Mouse (Mus musculus) C2C12 (cell line): ENCODE measurements around the gene Pigt. TPM values are rescaled to one million over a fixed set of nuclear protein-coding genes. Genes with fewer than 3 reads are reported as not detected.
A peak's percentile ranks its signal among the peaks of the same experiment; 100 is the strongest.

Experiments used
- H3K27me3 ChIP-seq: one replicate; pipeline ENCODE4 v1.6.1; 2011; ENCODE audit not compliant: control insufficient read depth, insufficient read depth, insufficient read length
- H3K36me3 ChIP-seq: one replicate; pipeline ENCODE4 v1.6.1; 2011; ENCODE audit not compliant: control insufficient read depth, insufficient read depth
- H3K4me3 ChIP-seq: one replicate; pipeline ENCODE4 v1.5.1; 2011; ENCODE audit warnings: mild to moderate bottlenecking, control low read depth; ENCODE audit not compliant: poor library complexity, insufficient read depth, severe bottlenecking
- H3K79me2 ChIP-seq: one replicate; pipeline ENCODE4 v1.6.1; 2011; ENCODE audit not compliant: control insufficient read depth, insufficient read depth
- H3K79me3 ChIP-seq: one replicate; pipeline ENCODE4 v1.6.1; 2011; ENCODE audit warnings: low read depth, control low read depth
- H3ac ChIP-seq: one replicate; pipeline ENCODE3; 2011; ENCODE audit warnings: low read depth; ENCODE audit not compliant: control insufficient read depth, insufficient read length
- CEBPB ChIP-seq: IDR thresholded peaks from one replicate; pipeline ENCODE4 v1.6.1; 2011; ENCODE audit warnings: low read depth, mild to moderate bottlenecking, control low read depth, moderate library complexity
- CTCF ChIP-seq: IDR thresholded peaks from one replicate; pipeline ENCODE4 v1.5.1; 2011; ENCODE audit not compliant: control insufficient read depth, insufficient read depth, insufficient read length
- FOSL1 ChIP-seq: IDR thresholded peaks from one replicate; pipeline ENCODE4 v1.8.0; 2011; ENCODE audit warnings: mild to moderate bottlenecking, low read length; ENCODE audit not compliant: poor library complexity, insufficient read depth, severe bottlenecking
- MAX ChIP-seq: IDR thresholded peaks from one replicate; pipeline ENCODE4 v1.6.1; 2011; ENCODE audit warnings: mild to moderate bottlenecking, control low read depth
- MYOD1 ChIP-seq: IDR thresholded peaks from one replicate; pipeline ENCODE4 v1.6.1; 2011; ENCODE audit warnings: low read depth; ENCODE audit not compliant: control insufficient read depth, insufficient read length
- MYOG ChIP-seq: IDR thresholded peaks from one replicate; pipeline ENCODE4 v1.6.1; 2011; ENCODE audit not compliant: control insufficient read depth, insufficient read length; ENCODE audit errors: extremely low read depth
- USF1 ChIP-seq: IDR thresholded peaks from one replicate; pipeline ENCODE4 v1.6.1; 2011; ENCODE audit warnings: low read depth, mild to moderate bottlenecking, control low read depth, moderate library complexity
- long read RNA-seq, 2 experiments: library from polyadenylated mRNA; unstranded; transcript quantifications; one replicate each; pipeline ENCODE4 v2.0.0; 2019 to 2020
- polyA plus RNA-seq: library from polyadenylated mRNA; unstranded; fragments of >200 nt; fragmentation: generic; extraction: Trizol; gene quantifications from one replicate; pipeline ENCODE4 v1.2.1, GENCODE M21; 2012; ENCODE audit warnings: missing spikeins

The Pigt gene
- polyA plus RNA-seq, result 74.3 TPM
- long read RNA-seq, experiment 1, transcript Pigt-202 (9 exons, 1,712 nt), result major isoform, 15 of 16 reads
- long read RNA-seq, experiment 1, partial matches to known transcripts, result 0 of 16 reads
- long read RNA-seq, experiment 1, other reads (novel, unspliced or antisense), result 1 of 16 reads
- long read RNA-seq, experiment 2, transcript Pigt-202 (9 exons, 1,712 nt), result major isoform, 47 of 59 reads
- long read RNA-seq, experiment 2, partial matches to known transcripts, result 5 of 59 reads
- long read RNA-seq, experiment 2, other reads (novel, unspliced or antisense), result 4 of 59 reads

- TF ChIP-seq CEBPB (no peak), MAX (peak; percentile 58)
- peak within 1 kb of the TSS; percentile 96 for H3K4me3 ChIP-seq
- peak within 1 kb of the TSS; percentile 87 for H3ac ChIP-seq
- H3K27me3 ChIP-seq, result no peaks in the 10 kb centered on the region
- peaks cover 8% of the 10 kb centered on the region for H3K79me3 ChIP-seq
- H3K36me3 ChIP-seq, result peaks cover 15% of the 10 kb centered on the region
- H3K79me2 ChIP-seq, result peaks cover 22% of the 10 kb centered on the region
Measured at GRCm38 (mm10) chr2:164496847-164497690, at the start of gene Pigt. Gene Pigt (plus strand): TSS chr2:164497520.

- TF ChIP-seq FOSL1, result no peak
- no peak for TF ChIP-seq CEBPB
- TF ChIP-seq MYOD1, result no peak
- TF ChIP-seq CTCF, result no peak
- TF ChIP-seq MYOG, result no peak
- TF ChIP-seq USF1, result no peak
- TF ChIP-seq MAX, result no peak
- no peak overlapping the region for H3K4me3 ChIP-seq
- no peaks in the 10 kb centered on the region for H3K79me2 ChIP-seq
- H3ac ChIP-seq, result no peak overlapping the region
- H3K27me3 ChIP-seq, result no peaks in the 10 kb centered on the region
- H3K36me3 ChIP-seq, result no peaks in the 10 kb centered on the region
- no peaks in the 10 kb centered on the region for H3K79me3 ChIP-seq
Measured at GRCm38 (mm10) chr2:164448140-164448539, 49.2 kb upstream of the Pigt start.

GRCm38 (mm10) chr2:164448921-164449320, 48.4 kb upstream of the Pigt start:
- Histone ChIP-seq H3K4me3 (no peak overlapping the region), H3K79me3 (no peaks in the 10 kb centered on the region), H3ac (no peak overlapping the region), H3K36me3 (no peaks in the 10 kb centered on the region), H3K79me2 (no peaks in the 10 kb centered on the region), H3K27me3 (no peaks in the 10 kb centered on the region)
- no peak for TF ChIP-seq CTCF
- no peak for TF ChIP-seq FOSL1
- TF ChIP-seq MAX, result no peak
- TF ChIP-seq MYOD1, result no peak
- no peak for TF ChIP-seq CEBPB

- no peak overlapping the region for H3K4me3 ChIP-seq
- no peak overlapping the region for H3ac ChIP-seq
- H3K36me3 ChIP-seq, result no peaks in the 10 kb centered on the region
- no peak for TF ChIP-seq MAX
- TF ChIP-seq USF1, result no peak
- no peak for TF ChIP-seq CTCF
- no peak for TF ChIP-seq MYOD1
- TF ChIP-seq MYOG, result no peak
- TF ChIP-seq CEBPB, result no peak
- TF ChIP-seq FOSL1, result no peak
- no peaks in the 10 kb centered on the region for H3K27me3 ChIP-seq
- no peaks in the 10 kb centered on the region for H3K79me2 ChIP-seq
- no peaks in the 10 kb centered on the region for H3K79me3 ChIP-seq
Measured at GRCm38 (mm10) chr2:164449341-164450042, 47.8 kb upstream of the Pigt start.

GRCm38 (mm10) chr2:164452000-164452676, 45.2 kb upstream of the Pigt start:
- H3K79me3 ChIP-seq, result no peaks in the 10 kb centered on the region
- H3K27me3 ChIP-seq, result no peaks in the 10 kb centered on the region
- no peaks in the 10 kb centered on the region for H3K79me2 ChIP-seq
- no peak overlapping the region for H3K4me3 ChIP-seq
- H3ac ChIP-seq, result no peak overlapping the region
- H3K36me3 ChIP-seq, result no peaks in the 10 kb centered on the region
- TF ChIP-seq MYOD1 (peak; percentile 31), USF1 (no peak), FOSL1 (no peak), MAX (no peak), CTCF (no peak), MYOG (no peak), CEBPB (no peak)
